Mouse (Mus musculus) kidney, postnatal 0 days (tissue): Measurements from ENCODE around the gene Ttyh2. TPM values are rescaled to one million over a fixed set of nuclear protein-coding genes. Genes with fewer than 3 reads are reported as not detected.
A peak's percentile ranks its signal among the peaks of the same experiment; 100 is the strongest.

Experiments
- ATAC-seq: fragments of 200-750 bp; cut with Nextera tagmentation; replicated peaks from 2 replicates; pipeline ENCODE4 v1.8.0; 2017; ENCODE audit warnings: low read depth, moderate number of reproducible peaks, moderate TSS enrichment, moderate library complexity; ENCODE audit not compliant: low FRiP score
- DNase-seq: peaks from one replicate; pipeline ENCODE4 v3.0.0-alpha.2; 2016; ENCODE audit warnings: low spot score
- H3K27ac ChIP-seq: fragments of 300-500 bp; sonication (generic); 2 replicates; pipeline ENCODE4 v1.5.1; 2014; ENCODE audit warnings: mild to moderate bottlenecking
- H3K27me3 ChIP-seq: fragments of 300-500 bp; sonication (generic); 2 replicates; pipeline ENCODE4 v1.6.1; 2014; ENCODE audit warnings: low read length, mixed read lengths; ENCODE audit not compliant: insufficient read depth
- H3K36me3 ChIP-seq: fragments of 300-500 bp; sonication (generic); 2 replicates; pipeline ENCODE4 v1.6.1; 2014; ENCODE audit warnings: low read length, mixed read lengths; ENCODE audit not compliant: insufficient read depth
- H3K4me1 ChIP-seq: fragments of 300-500 bp; sonication (generic); replicated peaks from 2 replicates; pipeline ENCODE4 v1.6.1; 2014; ENCODE audit warnings: antibody characterized with exemption, low read length, mixed read lengths; ENCODE audit not compliant: insufficient read depth
- H3K4me2 ChIP-seq: fragments of 300-500 bp; sonication (generic); 2 replicates; pipeline ENCODE4 v1.6.1; 2014; ENCODE audit warnings: mild to moderate bottlenecking, low read length, moderate library complexity, mixed read lengths
- H3K4me3 ChIP-seq: fragments of 300-500 bp; sonication (generic); replicated peaks from 2 replicates; pipeline ENCODE4 v1.5.1; 2014; ENCODE audit warnings: low read depth, low read length
- H3K9ac ChIP-seq: fragments of 300-500 bp; sonication (generic); 2 replicates; pipeline ENCODE4 v1.6.1; 2014; ENCODE audit warnings: low read depth, low read length
- H3K9me3 ChIP-seq: fragments of 300-500 bp; sonication (generic); replicated peaks from 2 replicates; pipeline ENCODE4 v1.6.1; 2016; ENCODE audit warnings: low read length, inconsistent platforms, mixed read lengths
- CTCF ChIP-seq: IDR thresholded peaks from 2 replicates; pipeline ENCODE4 v1.5.1; 2016; ENCODE audit warnings: antibody characterized with exemption, low read depth, mild to moderate bottlenecking, moderate library complexity
- WGBS: fragments of 180-500 bp; shearing (Covaris S2); extraction: QIAGEN DNeasy Blood & Tissue Kit; methylation state at CpG from one replicate; pipeline ENCODE4 v1.1.7; 2014; 5-methylcytosine and 5-hydroxymethylcytosine counted together
- polyA plus RNA-seq: library from polyadenylated mRNA; unstranded; fragments of >200 nt; fragmentation: Nextera tagmentation; extraction: Ambion mirVana; gene quantifications from 2 replicates; pipeline ENCODE4 v1.2.1, GENCODE M21; 2015

Gene Ttyh2
- polyA plus RNA-seq, 1 experiment from 2014 or later: 22.6 TPM

DNA sequence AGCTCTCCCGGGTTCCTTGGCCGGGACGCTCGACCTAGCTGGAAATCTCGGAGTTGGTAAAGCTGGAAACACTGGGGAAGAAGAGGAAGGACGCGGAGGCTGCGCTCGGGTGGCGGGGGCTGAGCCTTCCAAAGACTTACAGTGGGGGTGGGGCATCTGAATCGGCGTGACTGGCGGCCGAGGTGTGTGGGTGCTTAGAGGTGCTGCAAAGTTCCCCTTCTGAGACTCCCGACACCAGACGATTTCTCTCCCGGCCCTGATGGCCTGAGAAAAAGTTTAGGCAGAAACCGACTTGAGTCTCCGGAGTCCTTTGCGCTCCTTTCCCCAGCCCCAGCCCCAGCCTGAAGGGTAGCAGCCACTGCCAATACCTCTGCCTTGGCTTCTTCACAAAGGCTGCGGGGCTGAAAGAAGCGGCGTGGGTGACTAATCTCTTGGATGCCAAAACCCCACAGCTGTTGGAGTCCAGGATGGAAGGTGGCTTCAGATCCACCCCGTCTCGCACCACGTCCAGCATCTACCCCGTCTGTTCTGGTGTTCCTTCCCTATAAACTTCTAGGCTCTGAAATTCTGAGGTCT is 683 bp downstream of the Ttyh2 start:
- Histone ChIP-seq H3K27me3 (no peaks in the 10 kb centered on the region), H3K9ac (peak overlapping the region; percentile 69), H3K4me2 (peak overlapping the region; percentile 92), H3K9me3 (no peaks in the 10 kb centered on the region), H3K4me1 (peaks cover 20% of the 10 kb centered on the region), H3K4me3 (peak overlapping the region; percentile 59), H3K36me3 (peaks cover 26% of the 10 kb centered on the region), H3K27ac (peak overlapping the region; percentile 43; the same call in 1 of the 2 replicates)
- no peak for TF ChIP-seq CTCF
- DNase-seq (no peak), ATAC-seq (no peak)
- 5% methylated on average over 27 of the region's 27 CpGs for WGBS

DNA sequence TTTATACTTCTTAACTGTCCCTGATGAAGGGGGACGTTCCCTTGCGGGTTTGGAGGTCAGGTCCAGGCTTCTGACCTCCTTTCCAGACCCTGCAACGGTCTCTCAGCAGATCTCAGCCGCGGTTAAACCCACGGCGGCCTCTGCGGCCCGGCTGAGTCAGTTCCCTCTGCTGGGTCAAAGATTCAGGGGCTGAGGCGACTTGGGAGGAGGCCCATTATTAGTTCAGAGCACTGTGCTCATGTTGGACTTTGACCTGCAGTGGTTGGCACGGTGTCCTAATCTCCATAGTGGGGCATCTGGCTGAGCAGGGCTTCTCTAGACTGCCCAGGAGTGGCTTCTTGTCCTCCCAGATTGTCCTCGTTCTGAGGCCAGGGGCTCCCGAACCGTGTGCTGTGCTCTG is 1.2 kb downstream of the Ttyh2 start:
- ATAC-seq (peak; percentile 33; the same call in 1 of the 2 replicates), DNase-seq (no peak)
- no peak overlapping the region for H3K27ac ChIP-seq
- no peak for TF ChIP-seq CTCF
- no peaks in the 10 kb centered on the region for H3K27me3 ChIP-seq
- no peaks in the 10 kb centered on the region for H3K9me3 ChIP-seq
- peak overlapping the region; percentile 92 for H3K4me2 ChIP-seq
- WGBS: 15% methylated on average over 14 of the region's 14 CpGs
- peaks cover 23% of the 10 kb centered on the region for H3K4me1 ChIP-seq
- peaks cover 21% of the 10 kb centered on the region for H3K36me3 ChIP-seq
- peak overlapping the region; percentile 69 for H3K9ac ChIP-seq
- H3K4me3 ChIP-seq: peak overlapping the region; percentile 59

DNA sequence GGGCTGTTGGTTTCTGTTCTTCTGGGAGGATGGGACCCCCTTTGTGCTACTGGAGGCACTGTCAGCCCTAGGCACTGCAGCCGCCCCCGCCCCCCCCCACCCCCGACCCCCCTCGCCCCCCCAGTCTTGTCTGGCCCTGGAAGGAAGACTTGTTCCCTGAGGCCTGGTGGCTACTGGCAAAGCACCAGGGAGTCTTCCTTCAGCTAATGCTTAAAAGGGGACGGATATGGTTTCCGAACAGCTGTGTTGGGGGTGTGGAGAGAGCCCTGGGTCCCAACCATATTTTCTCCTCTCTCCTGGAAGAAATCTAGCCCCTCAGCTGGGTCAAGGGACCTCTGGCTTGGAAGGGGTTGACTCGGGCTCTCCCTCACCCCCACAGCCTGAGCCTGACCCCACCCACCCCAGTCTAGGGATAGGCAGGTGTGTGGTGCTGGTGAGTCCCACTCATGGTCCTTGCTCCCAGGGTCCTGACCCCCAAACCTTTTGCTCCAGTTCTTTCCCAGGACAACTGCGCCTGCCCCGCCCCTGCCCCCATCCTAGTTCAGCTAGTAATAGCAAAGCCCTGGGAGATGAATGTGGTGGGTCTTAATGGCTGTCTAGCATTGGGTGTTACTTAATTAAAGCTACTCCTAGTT is 1.8 kb downstream of the Ttyh2 start:
- H3K9ac ChIP-seq: no peak overlapping the region

DNA sequence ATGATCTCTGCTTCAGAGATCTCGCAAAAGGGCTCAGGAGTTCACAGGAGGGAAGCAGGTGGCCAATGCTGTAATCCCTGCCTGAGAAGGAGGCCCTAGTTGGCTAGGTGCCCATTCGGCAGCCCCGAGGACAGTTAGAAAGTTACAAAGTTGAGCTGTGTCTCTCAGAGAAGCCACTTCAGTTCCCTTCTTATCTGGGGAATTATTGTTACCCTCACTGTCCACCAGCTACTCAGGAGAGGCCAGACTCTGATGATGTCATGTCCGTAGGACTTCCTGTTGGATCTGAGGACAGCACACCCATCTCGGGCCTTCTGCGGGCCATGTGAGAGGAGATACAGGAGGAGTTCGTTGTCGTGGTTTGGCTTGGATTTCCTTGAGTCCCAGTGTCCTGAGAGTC is 4.4 kb downstream of the Ttyh2 start:
- H3K4me1 ChIP-seq: peaks cover 23% of the 10 kb centered on the region

More for the DNA sequence above, 1.8 kb downstream of the Ttyh2 start:
- WGBS: 48% methylated on average over 9 of the region's 9 CpGs
- DNase-seq (no peak), ATAC-seq (no peak)
- H3K36me3 ChIP-seq: peaks cover 16% of the 10 kb centered on the region
- no peak for TF ChIP-seq CTCF
- no peak overlapping the region for H3K27ac ChIP-seq
- peak overlapping the region; percentile 92 for H3K4me2 ChIP-seq
- H3K4me1 ChIP-seq: peaks cover 23% of the 10 kb centered on the region
- H3K27me3 ChIP-seq: no peaks in the 10 kb centered on the region
- H3K9me3 ChIP-seq: no peaks in the 10 kb centered on the region
- H3K4me3 ChIP-seq: 0 out of 2 replicates have a peak overlapping the region, but pooled peaks have one; percentile 59

GRCm38 (mm10) chr11:114680291-114680690 is 5.1 kb downstream of the Ttyh2 start:
- DNase-seq: peak; percentile 66
- Histone ChIP-seq H3K4me2 (no peak overlapping the region), H3K27me3 (no peaks in the 10 kb centered on the region), H3K4me1 (peaks cover 25% of the 10 kb centered on the region), H3K4me3 (no peak overlapping the region), H3K36me3 (no peaks in the 10 kb centered on the region), H3K9me3 (no peaks in the 10 kb centered on the region), H3K27ac (no peak overlapping the region), H3K9ac (no peak overlapping the region)
- no peak for ATAC-seq
- TF ChIP-seq CTCF: no peak
- WGBS: 34% methylated on average over 10 of the region's 10 CpGs

More for the DNA sequence above, 4.4 kb downstream of the Ttyh2 start:
- 0 out of 2 replicates have a peak overlapping the region, but pooled peaks have one; percentile 22 for H3K27ac ChIP-seq
- no peak overlapping the region for H3K4me3 ChIP-seq
- H3K4me2 ChIP-seq: no peak overlapping the region
- WGBS: 45% methylated on average over 8 of the region's 8 CpGs
- no peaks in the 10 kb centered on the region for H3K36me3 ChIP-seq
- no peak for TF ChIP-seq CTCF
- ATAC-seq: no peak
- no peak for DNase-seq
- H3K9ac ChIP-seq: no peak overlapping the region
- H3K27me3 ChIP-seq: no peaks in the 10 kb centered on the region
- H3K9me3 ChIP-seq: no peaks in the 10 kb centered on the region

DNA sequence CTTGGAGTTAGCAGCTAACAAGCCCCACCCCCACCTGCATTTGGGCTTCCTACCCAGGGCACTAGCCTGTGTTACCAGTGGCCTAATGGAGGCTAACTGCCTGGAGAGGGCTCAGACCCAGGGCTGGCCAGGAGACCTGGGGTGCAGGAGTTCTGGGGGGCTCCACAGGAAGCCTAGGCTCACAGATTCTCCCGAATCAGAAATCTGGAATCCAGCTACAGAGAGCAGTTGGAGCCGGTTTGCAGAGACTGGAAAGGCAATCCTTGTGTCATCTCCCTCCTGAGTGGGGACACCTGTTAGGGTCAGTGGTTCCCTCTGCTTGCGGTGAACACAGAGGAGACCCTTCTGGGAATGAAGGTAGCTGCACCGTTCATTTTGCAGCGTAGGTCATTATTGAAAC is 5.8 kb downstream of the Ttyh2 start:
- Histone ChIP-seq H3K36me3 (no peaks in the 10 kb centered on the region), H3K9ac (no peak overlapping the region), H3K4me3 (no peak overlapping the region), H3K9me3 (no peaks in the 10 kb centered on the region), H3K4me2 (no peak overlapping the region), H3K4me1 (peaks cover 25% of the 10 kb centered on the region), H3K27ac (no peak overlapping the region), H3K27me3 (no peaks in the 10 kb centered on the region)
- DNase-seq (no peak), ATAC-seq (no peak)
- no peak for TF ChIP-seq CTCF
- 42% methylated on average over 5 of the region's 5 CpGs for WGBS
